Mouse (Mus musculus): ENCODE measurements at regions not wholly inside any gene's neighbourhood (a gene's known extent, or its start where the extent isn't known, plus 50 kb on each side); places are given as distances from the start of the nearest gene placed in this dataset. TPM values are rescaled to one million over a fixed set of nuclear protein-coding genes. Genes with fewer than 3 reads are reported as not detected.
"Not testable (repeated sequence)": the region's sequence is repeated elsewhere in the genome, so short reads cannot be mapped to it uniquely, and the experiment has no call there.

GRCm38 (mm10) chr12:114612108-114612507, 1068.4 kb downstream of the Adam6a start:
- Histone ChIP-seq H3K4me1 (ENCODE audit: control insufficient read depth, insufficient read depth, low read length) (no peaks in the 10 kb centered on the region), H3K9me3 (replicated peaks; ENCODE audit: control insufficient read depth, low read length) (0 out of 2 replicates have a peak, but pooled peaks cover 11% of the 10 kb centered on the region), H3K4me3 (replicated peaks; ENCODE audit: low read length) (no peak overlapping the region), H3K27ac (ENCODE audit: low read length) (no peak overlapping the region), H3K27me3 (ENCODE audit: control insufficient read depth, insufficient read depth, low read length) (no peaks in the 10 kb centered on the region), H3K36me3 (ENCODE audit: control insufficient read depth, insufficient read depth, low read length) (no peaks in the 10 kb centered on the region), H3K4me2 (ENCODE audit: low read depth, low read length) (no peak overlapping the region), H3K9ac (ENCODE audit: low read length) (no peak overlapping the region)
- WGBS, result 55% methylated on average over 2 of the region's 2 CpGs
- ATAC-seq (ENCODE audit: insufficient read depth, low FRiP score), result no peak

- Histone ChIP-seq H3K9ac (ENCODE audit: low read length) (no peak overlapping the region), H3K9me3 (replicated peaks; ENCODE audit: control insufficient read depth, low read length) (peaks cover 14% of the 10 kb centered on the region; the same call in 1 of the 2 replicates), H3K4me2 (ENCODE audit: low read depth, low read length) (no peak overlapping the region), H3K27ac (ENCODE audit: low read length) (no peak overlapping the region), H3K4me3 (replicated peaks; ENCODE audit: low read length) (no peak overlapping the region), H3K4me1 (ENCODE audit: control insufficient read depth, insufficient read depth, low read length) (no peaks in the 10 kb centered on the region), H3K27me3 (ENCODE audit: control insufficient read depth, insufficient read depth, low read length) (no peaks in the 10 kb centered on the region), H3K36me3 (ENCODE audit: control insufficient read depth, insufficient read depth, low read length) (no peaks in the 10 kb centered on the region)
- no peak for ATAC-seq (ENCODE audit: insufficient read depth, low FRiP score)
- WGBS, result 59% methylated on average over 3 of the region's 3 CpGs
Measured at GRCm38 (mm10) chr12:114615179-114615578, 1071.5 kb downstream of the Adam6a start.

- 77% methylated on average over 1 of the region's 1 CpGs for WGBS
- no peak for ATAC-seq (ENCODE audit: insufficient read depth, low FRiP score)
- Histone ChIP-seq H3K9me3 (replicated peaks; ENCODE audit: control insufficient read depth, low read length) (peaks cover 12% of the 10 kb centered on the region; the same call in 1 of the 2 replicates), H3K4me2 (ENCODE audit: low read depth, low read length) (no peak overlapping the region), H3K4me1 (ENCODE audit: control insufficient read depth, insufficient read depth, low read length) (no peaks in the 10 kb centered on the region), H3K4me3 (replicated peaks; ENCODE audit: low read length) (no peak overlapping the region), H3K27me3 (ENCODE audit: control insufficient read depth, insufficient read depth, low read length) (no peaks in the 10 kb centered on the region), H3K36me3 (ENCODE audit: control insufficient read depth, insufficient read depth, low read length) (no peaks in the 10 kb centered on the region), H3K9ac (ENCODE audit: low read length) (no peak overlapping the region), H3K27ac (ENCODE audit: low read length) (no peak overlapping the region)
Measured at GRCm38 (mm10) chr12:114615712-114616111, 1072.0 kb downstream of the Adam6a start.

GRCm38 (mm10) chr12:114641089-114641488, 1097.4 kb downstream of the Adam6a start:
- no peak overlapping the region for H3K4me2 ChIP-seq (ENCODE audit: low read depth, low read length)
- no peaks in the 10 kb centered on the region for H3K4me1 ChIP-seq (ENCODE audit: control insufficient read depth, insufficient read depth, low read length)
- 79% methylated on average over 1 of the region's 1 CpGs for WGBS
- H3K27ac ChIP-seq (ENCODE audit: low read length), result no peak overlapping the region
- H3K4me3 ChIP-seq (replicated peaks; ENCODE audit: low read length), result no peak overlapping the region
- no peaks in the 10 kb centered on the region for H3K9me3 ChIP-seq (replicated peaks; ENCODE audit: control insufficient read depth, low read length)
- no peaks in the 10 kb centered on the region for H3K27me3 ChIP-seq (ENCODE audit: control insufficient read depth, insufficient read depth, low read length)
- H3K9ac ChIP-seq (ENCODE audit: low read length), result no peak overlapping the region
- no peaks in the 10 kb centered on the region for H3K36me3 ChIP-seq (ENCODE audit: control insufficient read depth, insufficient read depth, low read length)
- ATAC-seq (ENCODE audit: insufficient read depth, low FRiP score), result no peak

- Histone ChIP-seq H3K9ac (ENCODE audit: low read length) (no peak overlapping the region), H3K4me1 (ENCODE audit: control insufficient read depth, insufficient read depth, low read length) (no peaks in the 10 kb centered on the region), H3K27me3 (ENCODE audit: control insufficient read depth, insufficient read depth, low read length) (no peaks in the 10 kb centered on the region), H3K27ac (ENCODE audit: low read length) (no peak overlapping the region), H3K4me3 (replicated peaks; ENCODE audit: low read length) (no peak overlapping the region), H3K36me3 (ENCODE audit: control insufficient read depth, insufficient read depth, low read length) (no peaks in the 10 kb centered on the region), H3K4me2 (ENCODE audit: low read depth, low read length) (no peak overlapping the region), H3K9me3 (replicated peaks; ENCODE audit: control insufficient read depth, low read length) (no peaks in the 10 kb centered on the region)
- WGBS, result 79% methylated on average over 3 of the region's 3 CpGs
- no peak for ATAC-seq (ENCODE audit: insufficient read depth, low FRiP score)
Measured at GRCm38 (mm10) chr12:114646372-114646771, 1102.7 kb downstream of the Adam6a start.

GRCm38 (mm10) chr12:114650432-114651101, 1106.9 kb downstream of the Adam6a start:
- H3K9me3 ChIP-seq (replicated peaks; ENCODE audit: control insufficient read depth, low read length); H3K36me3 ChIP-seq (ENCODE audit: control insufficient read depth, insufficient read depth, low read length); H3K4me3 ChIP-seq (replicated peaks; ENCODE audit: low read length); H3K27ac ChIP-seq (ENCODE audit: low read length); H3K27me3 ChIP-seq (ENCODE audit: control insufficient read depth, insufficient read depth, low read length); H3K9ac ChIP-seq (ENCODE audit: low read length); H3K4me1 ChIP-seq (ENCODE audit: control insufficient read depth, insufficient read depth, low read length); ATAC-seq (ENCODE audit: insufficient read depth, low FRiP score); H3K4me2 ChIP-seq (ENCODE audit: low read depth, low read length): not testable (repeated sequence)
- 86% methylated on average over 1 of the region's 1 CpGs for WGBS

- not testable (repeated sequence) for H3K27me3 ChIP-seq (ENCODE audit: control insufficient read depth, insufficient read depth, low read length); H3K4me2 ChIP-seq (ENCODE audit: low read depth, low read length); H3K36me3 ChIP-seq (ENCODE audit: control insufficient read depth, insufficient read depth, low read length); H3K9ac ChIP-seq (ENCODE audit: low read length); H3K27ac ChIP-seq (ENCODE audit: low read length); H3K9me3 ChIP-seq (replicated peaks; ENCODE audit: control insufficient read depth, low read length); ATAC-seq (ENCODE audit: insufficient read depth, low FRiP score); H3K4me1 ChIP-seq (ENCODE audit: control insufficient read depth, insufficient read depth, low read length); H3K4me3 ChIP-seq (replicated peaks; ENCODE audit: low read length)
- WGBS, result 75% methylated on average over 1 of the region's 2 CpGs
Measured at GRCm38 (mm10) chr12:114657134-114657533, 1113.4 kb downstream of the Adam6a start.

Small RNA genes in the stretch of these regions (microRNA-seq; reads per million reads assigned to microRNA genes)
- gene Mir7094-1, result not detected
- not detected for gene Mir7094-2

Data from stomach, embryonic 16.5 days (tissue).